Mouse (Mus musculus): ENCODE measurements around the gene Hist1h4h. TPM values are rescaled to one million over a fixed set of nuclear protein-coding genes. Genes with fewer than 3 reads are reported as not detected.
"Not testable (repeated sequence)": the region's sequence is repeated elsewhere in the genome, so short reads cannot be mapped to it uniquely, and the experiment has no call there.

The Hist1h4h gene
- total RNA-seq, 2 experiments from 2014 or later, result 400 to 445 TPM

DNA sequence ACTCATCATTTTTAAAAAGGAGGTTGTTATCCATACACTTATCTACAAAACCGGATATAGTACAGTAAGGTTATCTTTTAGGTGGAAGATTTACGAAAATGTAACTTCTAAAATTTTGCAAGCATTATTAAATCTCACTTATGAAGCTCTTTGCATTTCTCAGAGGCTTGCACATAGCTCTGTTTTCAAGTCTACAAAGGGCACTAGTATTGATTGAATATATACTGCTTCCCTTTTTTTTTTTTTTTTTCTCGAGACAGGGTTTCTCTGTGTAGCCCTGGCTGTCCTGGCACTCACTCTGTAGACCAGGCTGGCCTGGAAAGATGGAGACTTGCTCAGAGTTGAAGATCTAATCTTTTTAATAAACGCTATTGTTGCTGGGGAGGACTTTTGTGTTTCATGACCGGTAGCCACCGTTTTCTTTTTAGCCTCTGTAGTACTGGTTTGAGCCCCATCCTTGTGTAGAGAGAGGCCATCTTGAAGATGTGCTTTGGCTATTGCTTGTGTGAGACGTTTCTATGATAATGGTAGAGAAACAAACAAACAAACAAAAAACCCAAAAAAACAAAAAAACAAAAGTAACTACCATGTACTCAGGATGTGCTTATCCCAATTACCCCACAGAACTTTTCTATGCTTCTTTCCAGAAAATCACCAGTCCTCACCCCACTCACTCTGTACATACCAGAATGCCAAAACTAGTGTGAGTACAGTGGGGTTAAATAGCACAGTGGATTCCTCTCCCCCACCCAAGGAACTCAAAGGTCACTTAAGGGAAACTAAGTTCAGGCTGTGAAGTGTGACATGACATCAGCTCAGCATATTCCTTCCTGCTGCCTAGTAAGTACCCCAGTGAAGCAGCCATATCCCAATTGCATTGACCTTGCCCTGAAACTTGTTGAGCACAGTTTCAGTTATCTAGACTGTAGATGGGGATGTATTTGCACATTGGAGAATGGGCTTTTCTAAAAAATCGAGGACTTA lies 21.4 kb downstream of the Hist1h4h start:
- DNase-seq (ENCODE audit: low spot score in 2 of 2), result no peak

DNA sequence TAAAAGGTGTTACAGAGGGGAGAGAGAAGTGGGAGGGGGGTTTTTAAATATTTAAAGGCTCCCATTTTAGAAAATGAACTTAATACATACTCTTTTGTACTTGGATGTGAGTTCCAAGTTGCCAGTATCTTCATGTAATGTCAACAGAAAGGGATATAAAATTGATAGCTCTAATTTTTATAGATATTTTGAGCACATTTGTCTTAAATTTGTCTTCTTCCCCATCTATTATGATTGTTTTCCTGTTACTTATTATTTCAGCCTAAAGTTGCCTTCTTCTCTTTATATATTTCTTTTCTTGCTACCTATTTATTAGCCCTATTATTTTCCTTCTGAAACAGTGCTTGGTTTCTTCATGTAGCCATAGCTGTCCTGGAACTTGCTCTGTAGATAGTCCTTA lies 22.1 kb downstream of the Hist1h4h start, which contains the start of gene Hist1h1d:
Hist1h1d (plus strand) TSS at position 301 of the 400 bp plus-strand sequence.
- DNase-seq (ENCODE audit: low spot score in 2 of 2), result no peak

DNA sequence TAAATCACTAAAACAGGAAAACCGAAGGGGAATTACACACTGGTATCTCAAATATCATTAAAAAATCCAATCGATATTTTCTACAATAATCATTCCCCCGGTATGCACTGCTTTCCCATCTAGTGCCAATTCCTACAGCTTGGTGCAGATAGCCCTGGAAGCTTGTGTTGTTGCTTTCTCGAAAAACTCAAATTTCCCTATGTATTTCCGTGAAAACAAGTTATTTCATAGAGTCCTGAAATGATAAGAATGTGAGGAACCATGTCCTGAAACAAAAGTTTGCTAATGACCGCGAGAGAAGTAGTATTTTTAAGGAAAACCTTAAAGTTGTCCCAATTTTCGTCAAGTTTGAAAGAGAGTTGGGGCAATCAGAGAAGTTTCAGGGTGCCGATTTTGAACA lies 23.5 kb downstream of the Hist1h4h start:
- DNase-seq (ENCODE audit: low spot score in 2 of 2), result no peak

DNA sequence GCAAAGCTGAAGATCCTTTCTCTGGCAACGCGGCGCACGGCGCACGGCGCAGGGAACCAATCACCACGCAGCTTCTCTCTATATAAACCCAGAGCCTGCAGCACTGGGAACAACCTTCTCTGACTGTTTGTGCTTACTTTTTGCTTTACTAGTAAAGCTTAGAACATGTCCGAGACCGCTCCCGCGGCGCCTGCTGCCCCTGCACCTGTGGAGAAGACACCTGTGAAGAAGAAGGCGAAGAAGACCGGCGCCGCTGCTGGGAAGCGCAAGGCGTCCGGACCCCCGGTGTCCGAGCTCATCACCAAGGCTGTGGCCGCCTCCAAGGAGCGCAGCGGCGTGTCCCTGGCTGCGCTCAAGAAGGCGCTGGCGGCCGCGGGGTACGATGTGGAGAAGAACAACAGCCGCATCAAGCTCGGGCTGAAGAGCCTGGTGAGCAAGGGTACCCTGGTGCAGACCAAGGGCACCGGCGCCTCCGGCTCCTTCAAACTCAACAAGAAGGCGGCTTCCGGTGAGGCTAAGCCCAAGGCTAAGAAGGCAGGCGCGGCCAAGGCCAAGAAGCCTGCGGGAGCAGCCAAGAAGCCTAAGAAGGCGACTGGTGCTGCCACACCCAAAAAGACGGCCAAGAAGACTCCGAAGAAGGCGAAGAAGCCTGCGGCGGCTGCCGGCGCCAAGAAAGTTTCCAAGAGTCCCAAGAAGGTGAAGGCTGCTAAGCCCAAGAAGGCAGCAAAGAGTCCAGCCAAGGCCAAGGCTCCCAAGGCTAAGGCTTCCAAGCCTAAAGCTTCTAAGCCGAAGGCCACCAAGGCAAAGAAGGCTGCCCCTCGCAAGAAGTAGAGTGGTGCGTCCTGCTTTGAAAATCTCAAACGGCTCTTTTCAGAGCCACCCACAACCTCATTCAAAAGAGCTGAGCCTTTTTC lies 24.3 kb downstream of the Hist1h4h start:
- peak in 1 of 2 experiments; percentile 42 for DNase-seq (ENCODE audit: low spot score in 2 of 2)

DNA sequence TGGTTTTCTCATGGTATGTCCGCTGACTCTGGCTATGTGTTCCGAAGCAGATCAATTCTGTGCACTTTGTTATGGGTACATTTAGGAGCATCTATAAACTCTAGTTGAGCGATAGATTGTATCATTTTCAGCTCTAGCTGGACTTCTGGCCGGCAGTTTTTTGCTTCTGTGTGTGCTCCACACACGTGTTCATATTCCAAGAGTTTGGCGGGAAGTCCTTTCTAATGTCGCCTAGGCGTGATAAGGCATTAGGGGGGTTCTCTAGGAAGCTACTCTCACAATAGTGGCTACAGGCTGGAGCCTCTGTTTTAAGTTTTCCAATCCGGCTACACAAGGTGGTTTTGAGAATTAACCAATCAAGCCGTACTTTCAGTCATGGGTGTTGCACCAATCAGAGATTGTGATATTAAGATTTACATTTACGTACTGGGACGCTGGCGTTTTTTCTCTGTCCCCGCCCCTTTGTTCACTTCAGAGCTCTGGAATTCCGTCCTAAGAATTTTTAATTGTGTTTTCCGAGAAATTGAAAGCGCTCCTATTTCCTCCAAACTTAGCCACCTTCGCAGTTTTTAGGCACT lies 25.1 kb downstream of the Hist1h4h start:
- peak; percentile 33 to 52 for DNase-seq (ENCODE audit: low spot score in 2 of 2)

DNA sequence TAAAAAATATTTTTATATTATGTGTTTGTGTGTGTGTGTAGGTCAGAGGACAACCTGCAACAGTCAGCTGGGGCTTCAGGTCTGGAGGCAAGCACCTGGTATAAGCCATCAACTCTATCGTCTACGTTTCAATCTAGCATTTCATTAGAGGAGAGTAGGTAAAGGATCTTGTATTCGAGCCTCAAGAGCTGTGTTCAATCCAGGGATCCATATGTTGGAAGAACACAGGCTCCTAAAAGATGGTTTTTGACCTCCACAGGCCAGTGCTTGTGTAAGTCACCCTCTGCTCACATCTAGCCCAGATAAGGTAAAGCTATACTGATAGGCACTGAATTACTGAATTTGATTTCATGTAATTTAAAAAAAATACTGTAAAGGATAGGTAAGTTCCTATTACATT lies 26.1 kb downstream of the Hist1h4h start:
- no peak for DNase-seq (ENCODE audit: low spot score in 2 of 2)

DNA sequence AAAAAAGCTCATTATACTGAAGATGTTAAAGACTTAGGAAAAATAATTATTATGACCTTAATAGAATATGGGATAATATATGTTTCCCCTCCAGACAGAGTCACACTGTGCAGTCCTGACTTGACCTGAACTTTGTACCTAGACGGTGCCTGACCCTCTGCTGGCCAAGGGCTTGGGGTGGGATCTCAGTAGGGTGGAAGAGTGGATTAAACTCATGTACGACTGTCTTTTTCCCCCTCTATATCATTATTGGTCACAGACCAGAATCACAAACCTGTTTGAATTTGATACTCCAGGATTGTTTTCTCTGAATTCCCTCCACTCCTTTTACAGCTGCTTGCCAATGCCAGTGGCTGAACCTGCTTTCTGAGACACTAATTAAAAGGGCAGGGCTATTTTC lies 29.8 kb downstream of the Hist1h4h start:
- not testable (repeated sequence) for DNase-seq (ENCODE audit: low spot score in 2 of 2)

DNA sequence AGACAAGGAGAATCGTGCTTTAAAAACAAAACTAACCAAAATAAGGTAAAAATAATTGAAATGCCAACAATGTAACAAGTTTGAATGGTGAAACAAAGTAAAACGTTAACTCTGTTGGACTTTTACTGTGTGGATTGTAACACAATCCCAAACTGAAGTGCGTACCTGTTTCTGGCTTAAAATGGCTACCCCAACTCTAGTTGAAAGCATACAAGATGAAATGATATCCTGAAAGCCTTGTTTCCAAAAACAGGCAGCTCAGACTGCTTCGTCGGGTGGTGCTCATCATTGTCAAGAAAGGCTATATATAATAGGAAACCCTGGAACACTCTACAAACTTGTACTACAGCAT lies 30.7 kb downstream of the Hist1h4h start:
- not testable (repeated sequence) for DNase-seq (ENCODE audit: low spot score in 2 of 2)

DNA sequence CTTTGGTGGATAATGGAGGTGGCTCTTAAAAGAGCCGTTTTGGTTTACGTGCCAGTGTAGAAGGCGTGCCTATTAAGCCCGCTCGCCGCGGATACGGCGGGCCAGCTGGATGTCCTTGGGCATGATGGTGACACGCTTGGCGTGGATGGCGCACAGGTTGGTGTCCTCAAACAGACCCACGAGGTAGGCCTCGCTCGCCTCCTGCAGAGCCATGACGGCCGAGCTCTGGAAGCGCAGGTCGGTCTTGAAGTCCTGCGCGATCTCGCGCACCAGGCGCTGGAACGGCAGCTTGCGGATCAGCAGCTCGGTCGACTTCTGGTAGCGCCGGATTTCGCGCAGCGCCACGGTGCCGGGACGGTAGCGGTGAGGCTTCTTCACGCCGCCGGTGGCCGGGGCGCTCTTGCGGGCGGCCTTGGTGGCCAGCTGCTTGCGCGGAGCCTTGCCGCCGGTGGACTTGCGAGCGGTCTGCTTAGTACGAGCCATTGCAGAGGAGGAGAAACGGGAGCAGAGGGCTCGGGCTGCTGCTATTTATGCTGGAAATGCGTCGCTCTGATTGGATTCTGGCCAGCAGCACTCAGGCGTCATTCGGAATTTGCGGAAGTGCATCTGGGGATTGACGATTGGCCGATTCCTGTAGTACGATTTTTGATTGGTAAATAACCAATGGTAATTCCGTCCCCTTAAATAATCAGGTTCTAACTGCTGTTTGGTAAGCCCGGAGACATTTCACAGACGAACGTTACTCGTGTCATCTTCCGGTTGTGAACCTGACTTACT lies 31.2 kb downstream of the Hist1h4h start, which contains the start of gene Hist1h3e:
Hist1h3e (minus strand) TSS at position 487 of the 777 bp plus-strand sequence.
- peak; percentile 81 to 86 for DNase-seq (ENCODE audit: low spot score in 2 of 2)

DNA sequence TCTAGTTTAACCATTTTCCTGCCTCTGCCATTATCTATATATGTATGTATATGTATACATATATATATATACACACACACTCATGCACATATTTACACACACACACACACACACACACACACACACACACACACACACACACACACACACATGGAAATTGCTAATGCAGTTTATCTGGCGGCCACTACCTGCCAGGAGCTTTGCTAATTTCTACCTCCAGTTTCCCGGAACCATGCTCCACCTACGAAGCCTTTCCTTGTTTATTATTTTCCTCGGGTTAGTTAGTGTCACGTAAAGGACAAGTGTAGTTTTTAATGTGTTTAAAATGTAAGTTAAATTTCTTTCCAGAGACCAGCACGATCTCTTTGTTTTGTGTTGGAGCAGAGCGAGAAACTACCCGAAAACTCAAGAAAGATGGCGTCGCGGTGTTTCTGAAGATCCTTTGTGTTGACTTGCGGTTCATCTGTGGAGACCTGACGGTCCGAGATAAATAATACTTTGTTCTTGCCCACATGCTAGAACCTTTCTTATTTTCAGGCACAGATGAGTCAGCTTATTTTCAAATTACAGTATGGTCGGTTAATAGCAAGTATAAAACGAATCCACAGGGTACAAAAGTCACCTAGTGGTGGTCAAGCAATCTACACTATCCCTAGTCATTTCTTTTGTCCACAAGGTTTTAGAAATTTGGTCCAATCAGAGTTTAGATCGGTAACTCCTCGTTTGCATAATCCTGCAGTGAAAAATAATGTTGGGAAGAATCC lies 32.0 kb downstream of the Hist1h4h start:
- no peak for DNase-seq (ENCODE audit: low spot score in 2 of 2)

DNA sequence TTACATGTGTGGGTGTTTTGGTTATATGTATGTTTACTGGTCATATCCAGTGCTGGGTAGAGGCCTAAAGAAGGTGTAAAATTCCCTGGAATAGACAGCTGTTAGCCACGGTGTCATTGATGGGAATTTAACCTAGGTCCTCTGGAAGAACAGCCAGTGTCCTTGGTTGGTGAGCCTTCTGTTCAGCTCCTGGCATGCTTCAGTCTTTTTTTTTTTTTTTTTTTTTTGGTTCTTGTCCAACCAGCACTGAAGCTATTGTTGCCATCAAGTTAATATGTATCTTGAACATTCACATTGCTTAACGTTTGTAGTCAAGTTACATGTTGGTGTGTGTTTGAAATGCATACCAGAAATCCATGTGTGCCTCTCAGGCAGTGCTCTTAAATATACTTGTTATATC lies 33.6 kb downstream of the Hist1h4h start:
- no peak for DNase-seq (ENCODE audit: low spot score in 2 of 2)

DNA sequence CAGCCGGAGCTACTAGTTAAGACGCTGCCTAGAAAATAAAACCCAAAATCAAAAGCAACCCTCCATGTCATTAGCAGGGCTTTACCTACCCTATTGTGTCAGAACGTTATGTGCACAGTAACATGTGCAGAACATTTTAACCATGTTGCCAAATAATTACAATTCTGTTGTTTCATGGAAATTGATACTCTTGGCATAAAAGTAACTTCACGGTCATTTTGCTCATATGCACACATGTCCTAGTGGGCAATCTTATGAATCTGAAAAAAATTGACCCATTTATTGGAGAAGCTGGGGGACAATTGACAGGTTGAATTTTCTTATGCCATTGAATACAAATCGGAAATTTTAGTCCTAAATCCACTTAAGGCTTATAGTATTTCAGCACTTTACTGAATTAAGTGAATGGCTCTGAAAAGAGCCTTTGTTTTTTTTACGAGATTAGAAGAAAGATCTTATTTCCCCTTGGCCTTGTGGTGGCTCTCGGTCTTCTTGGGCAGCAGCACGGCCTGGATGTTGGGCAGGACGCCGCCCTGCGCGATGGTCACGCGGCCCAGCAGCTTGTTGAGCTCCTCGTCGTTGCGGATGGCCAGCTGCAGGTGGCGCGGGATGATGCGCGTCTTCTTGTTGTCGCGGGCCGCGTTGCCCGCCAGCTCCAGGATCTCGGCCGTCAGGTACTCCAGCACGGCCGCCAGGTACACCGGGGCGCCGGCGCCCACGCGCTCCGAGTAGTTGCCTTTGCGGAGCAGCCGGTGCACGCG lies 39.6 kb downstream of the Hist1h4h start:
- not testable (repeated sequence) for DNase-seq (ENCODE audit: low spot score in 2 of 2)

DNA sequence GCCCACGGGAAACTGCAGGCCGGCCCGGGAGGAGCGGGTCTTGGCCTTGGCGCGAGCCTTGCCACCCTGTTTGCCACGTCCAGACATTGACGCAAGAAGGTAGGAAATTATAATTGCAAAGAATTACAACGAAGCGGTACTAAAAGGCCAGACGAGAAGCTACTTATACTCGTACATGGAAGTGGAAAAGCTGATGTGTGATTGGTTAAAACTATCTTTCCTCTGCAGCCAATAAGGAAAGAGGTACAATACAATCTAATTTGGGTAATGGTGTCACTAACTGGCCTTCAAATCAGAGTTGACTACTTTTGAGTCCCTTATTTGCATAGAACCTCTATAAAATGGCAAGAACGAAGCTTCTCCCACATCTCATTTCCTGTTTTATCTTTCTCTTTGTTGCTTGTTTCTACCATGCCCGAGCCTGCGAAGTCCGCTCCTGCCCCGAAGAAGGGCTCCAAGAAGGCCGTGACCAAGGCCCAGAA lies 40.2 kb downstream of the Hist1h4h start, which contains the start of the genes Hist1h2ae and Hist1h2bg:
Hist1h2ae (minus strand) TSS at position 199 of the 482 bp plus-strand sequence.
Hist1h2bg (plus strand) TSS at position 375 of the 482 bp plus-strand sequence.
- DNase-seq (ENCODE audit: low spot score in 2 of 2), result peak; percentile 56 to 65

DNA sequence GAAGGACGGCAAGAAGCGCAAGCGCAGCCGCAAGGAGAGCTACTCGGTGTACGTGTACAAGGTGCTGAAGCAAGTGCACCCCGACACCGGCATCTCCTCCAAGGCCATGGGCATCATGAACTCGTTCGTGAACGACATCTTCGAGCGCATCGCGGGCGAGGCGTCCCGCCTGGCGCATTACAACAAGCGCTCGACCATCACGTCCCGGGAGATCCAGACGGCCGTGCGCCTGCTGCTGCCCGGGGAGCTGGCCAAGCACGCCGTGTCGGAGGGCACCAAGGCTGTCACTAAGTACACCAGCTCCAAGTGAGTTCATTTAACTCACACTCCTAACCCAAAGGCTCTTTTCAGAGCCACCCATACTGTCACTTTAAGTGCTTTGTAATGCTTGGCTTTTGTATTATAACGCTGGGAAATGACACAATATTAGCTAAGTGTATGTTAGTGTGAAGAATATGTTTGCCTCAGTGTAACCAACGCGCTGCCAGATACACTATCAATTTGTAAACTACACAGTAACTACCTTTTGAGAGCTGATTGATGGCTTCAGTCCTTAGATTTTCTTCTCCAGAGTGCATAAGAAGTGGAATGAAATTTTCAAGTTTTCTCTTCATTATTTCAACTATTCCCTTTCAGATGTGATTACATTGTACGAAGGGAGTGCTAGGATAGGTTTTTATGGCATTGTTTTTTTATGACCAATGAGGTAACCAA lies 40.8 kb downstream of the Hist1h4h start:
- DNase-seq (ENCODE audit: low spot score in 2 of 2), result not testable (repeated sequence)

DNA sequence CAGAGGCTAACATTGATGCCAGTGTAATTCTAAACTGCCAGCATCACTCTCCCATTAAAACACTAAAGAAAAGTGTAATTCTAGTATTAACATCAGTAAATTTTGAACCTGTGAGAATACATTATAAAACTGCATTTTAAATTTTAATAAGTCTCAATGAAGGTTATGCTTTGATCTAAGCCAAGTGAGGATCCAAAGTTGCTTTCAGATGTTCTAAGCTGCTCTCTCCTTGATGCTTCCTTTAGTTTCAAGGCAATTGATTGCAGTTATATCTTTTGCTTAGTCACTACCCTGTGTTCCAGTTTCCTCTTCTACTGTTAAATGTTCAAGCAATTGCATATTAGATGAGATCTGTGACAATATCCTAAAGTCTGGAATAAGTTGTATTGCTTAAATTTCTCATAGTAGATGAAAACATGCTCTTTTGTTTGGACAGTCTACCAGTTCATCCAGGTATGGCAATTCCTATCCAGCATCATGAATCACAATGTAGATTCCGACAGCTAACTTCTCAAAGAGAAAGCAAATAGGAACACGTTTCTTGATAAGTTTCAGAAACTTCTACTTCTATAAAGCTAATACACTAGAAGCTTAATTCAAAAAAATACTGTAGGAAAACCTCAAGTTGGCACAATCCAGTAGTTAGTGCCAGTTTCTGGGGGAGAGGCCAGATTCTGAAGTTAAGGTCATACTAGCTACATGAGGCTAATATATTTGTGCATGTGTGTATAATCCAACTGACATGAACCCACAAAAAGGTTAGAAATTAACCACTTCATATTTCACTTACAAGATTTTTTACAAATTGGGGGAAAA lies 41.6 kb downstream of the Hist1h4h start:
- no peak for DNase-seq (ENCODE audit: low spot score in 2 of 2)

DNA sequence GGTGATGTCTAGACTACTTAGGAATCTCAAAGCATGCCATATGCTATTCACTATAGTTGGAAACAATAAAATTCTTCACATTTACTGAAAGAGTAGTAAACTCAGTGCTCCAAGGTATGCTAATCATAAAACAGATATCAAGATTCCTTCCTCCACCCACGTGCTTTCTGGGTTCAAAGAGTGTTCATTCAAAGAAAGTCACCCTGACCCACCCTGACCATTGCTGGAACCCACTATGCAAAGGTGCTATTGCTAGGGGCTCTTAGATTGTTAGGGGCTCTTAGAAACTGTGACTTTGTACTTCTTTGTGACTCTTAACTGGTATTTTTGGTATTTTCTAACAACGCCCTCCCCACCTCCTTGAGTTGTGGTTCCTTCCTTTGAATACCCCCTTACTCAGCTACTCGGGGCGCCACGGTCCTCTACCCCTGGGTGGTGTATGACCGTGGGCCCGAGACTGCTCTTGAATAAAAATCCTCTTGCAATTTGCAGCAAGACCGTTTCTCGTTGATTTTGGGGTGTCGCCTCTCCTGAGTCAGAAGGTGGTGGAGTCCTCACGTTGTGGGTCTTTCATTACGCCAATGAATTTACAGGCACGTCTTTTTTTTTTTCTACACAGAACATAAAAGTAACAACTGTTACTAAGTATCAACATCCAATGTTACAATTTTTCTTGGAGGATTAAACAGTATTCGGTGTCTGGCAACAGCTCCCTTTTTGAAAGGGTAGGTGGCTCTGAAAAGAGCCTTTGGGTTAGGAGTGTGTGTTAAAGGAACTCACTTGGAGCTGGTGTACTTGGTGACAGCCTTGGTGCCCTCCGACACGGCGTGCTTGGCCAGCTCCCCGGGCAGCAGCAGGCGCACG lies 42.4 kb downstream of the Hist1h4h start:
- DNase-seq (ENCODE audit: low spot score in 2 of 2), result not testable (repeated sequence)

Data from adrenal gland, adult 18-20 months (tissue).